Comparison of ENCODE assay signal across 8 mouse cellular contexts in genomic region chr12:73779332-73780231, GRCm38 (mm10).
DNase-seq lines count a peak whose midpoint lies in the region; ATAC-seq and TF ChIP-seq lines count a peak whose summit lies in the region.

No protein-coding gene starts in this region.

- H3K27me3 ChIP-seq in midbrain, embryonic 13.5 days, result no peaks in the 10 kb centered on the region
- H3K27me3 ChIP-seq in midbrain, embryonic 10.5 days (ENCODE audit: low read depth, poor library complexity, severe bottlenecking), result no peaks in the 10 kb centered on the region
- H3K27me3 ChIP-seq in heart, embryonic 16.5 days (ENCODE audit: control insufficient read depth, insufficient read depth, low read length), result no peaks in the 10 kb centered on the region
- H3K27me3 ChIP-seq in liver, postnatal 0 days (ENCODE audit: insufficient read depth, low read length), result no peaks in the 10 kb centered on the region
- no peaks in the 10 kb centered on the region for H3K27me3 ChIP-seq in stomach, embryonic 16.5 days (ENCODE audit: control insufficient read depth, insufficient read depth, low read length)
- H3K27me3 ChIP-seq in kidney, embryonic 14.5 days (ENCODE audit: control insufficient read depth, insufficient read depth, low read length), result no peaks in the 10 kb centered on the region

- H3K4me2 ChIP-seq in midbrain, embryonic 13.5 days (replicated peaks), result no peak overlapping the region
- no peak overlapping the region for H3K4me2 ChIP-seq in heart, embryonic 16.5 days (ENCODE audit: low read depth, low read length)
- H3K4me2 ChIP-seq in liver, postnatal 0 days (ENCODE audit: low read depth, low read length), result peak overlapping the region; percentile 64
- H3K4me2 ChIP-seq in stomach, embryonic 16.5 days (ENCODE audit: low read depth, low read length), result peak overlapping the region; percentile 33; the same call in 1 of the 2 replicates
- H3K4me2 ChIP-seq in kidney, embryonic 14.5 days (replicated peaks; ENCODE audit: low read depth, low read length), result no peak overlapping the region

- no peak overlapping the region for H3K9ac ChIP-seq in midbrain, embryonic 13.5 days (replicated peaks)
- H3K9ac ChIP-seq in heart, embryonic 16.5 days (ENCODE audit: low read length), result peak overlapping the region; percentile 49
- peak overlapping the region; percentile 50; the same call in 1 of the 2 replicates for H3K9ac ChIP-seq in liver, postnatal 0 days (replicated peaks)
- H3K9ac ChIP-seq in stomach, embryonic 16.5 days (ENCODE audit: low read length), result 0 out of 2 replicates have a peak overlapping the region, but pooled peaks have one; percentile 8
- H3K9ac ChIP-seq in kidney, embryonic 14.5 days (ENCODE audit: low read depth, low read length), result no peak overlapping the region

- no peak overlapping the region for H3K27ac ChIP-seq in midbrain, embryonic 13.5 days
- H3K27ac ChIP-seq in midbrain, embryonic 10.5 days (replicated peaks), result no peak overlapping the region
- H3K27ac ChIP-seq in heart, embryonic 16.5 days (ENCODE audit: low read length), result peak overlapping the region; percentile 80
- H3K27ac ChIP-seq in liver, postnatal 0 days (ENCODE audit: low read depth), result peak overlapping the region; percentile 92
- H3K27ac ChIP-seq in stomach, embryonic 16.5 days (ENCODE audit: low read length), result peak overlapping the region; percentile 85
- H3K27ac ChIP-seq in kidney, embryonic 14.5 days (ENCODE audit: low read depth, low read length), result no peak overlapping the region

- no peak overlapping the region for H3K4me3 ChIP-seq in midbrain, embryonic 13.5 days (replicated peaks)
- no peak overlapping the region for H3K4me3 ChIP-seq in midbrain, embryonic 10.5 days
- H3K4me3 ChIP-seq in heart, embryonic 16.5 days (ENCODE audit: low read length), result no peak overlapping the region
- H3K4me3 ChIP-seq in liver, postnatal 0 days (ENCODE audit: low read depth, low read length), result peak overlapping the region; percentile 5; the same call in 1 of the 2 replicates
- H3K4me3 ChIP-seq in stomach, embryonic 16.5 days (replicated peaks; ENCODE audit: low read length), result no peak overlapping the region
- no peak overlapping the region for H3K4me3 ChIP-seq in kidney, embryonic 14.5 days (ENCODE audit: low read length)

- peak; percentile 48 for TF ChIP-seq EP300 in liver, postnatal 0 days (IDR thresholded peaks at IDR 0.05; ENCODE audit: low read depth)

- no peak for DNase-seq in midbrain, embryonic 10.5 days (ENCODE audit: low spot score)
- DNase-seq in adrenal gland, postnatal 10 days, result peak; percentile 71
- DNase-seq in liver, postnatal 0 days, result peak; percentile 75
- DNase-seq in kidney, postnatal 14 days, result no peak

- no peaks in the 10 kb centered on the region for H3K36me3 ChIP-seq in midbrain, embryonic 13.5 days
- no peaks in the 10 kb centered on the region for H3K36me3 ChIP-seq in midbrain, embryonic 10.5 days
- H3K36me3 ChIP-seq in heart, embryonic 16.5 days (ENCODE audit: control insufficient read depth, insufficient read depth), result peaks cover 3% of the 10 kb centered on the region; the same call in 1 of the 2 replicates
- no peaks in the 10 kb centered on the region for H3K36me3 ChIP-seq in liver, postnatal 0 days (replicated peaks; ENCODE audit: insufficient read depth, low read length)
- H3K36me3 ChIP-seq in stomach, embryonic 16.5 days (ENCODE audit: control insufficient read depth, insufficient read depth, low read length), result no peaks in the 10 kb centered on the region
- no peaks in the 10 kb centered on the region for H3K36me3 ChIP-seq in kidney, embryonic 14.5 days (ENCODE audit: control insufficient read depth, insufficient read depth, low read length)

- H3K9me3 ChIP-seq in midbrain, embryonic 13.5 days, result no peaks in the 10 kb centered on the region
- no peaks in the 10 kb centered on the region for H3K9me3 ChIP-seq in midbrain, embryonic 10.5 days (replicated peaks)
- no peaks in the 10 kb centered on the region for H3K9me3 ChIP-seq in heart, embryonic 16.5 days (replicated peaks; ENCODE audit: control insufficient read depth, low read length)
- H3K9me3 ChIP-seq in liver, postnatal 0 days (ENCODE audit: low read length), result no peaks in the 10 kb centered on the region
- H3K9me3 ChIP-seq in stomach, embryonic 16.5 days (replicated peaks; ENCODE audit: control insufficient read depth, low read length), result no peaks in the 10 kb centered on the region
- H3K9me3 ChIP-seq in kidney, embryonic 14.5 days (ENCODE audit: control insufficient read depth, low read length), result no peaks in the 10 kb centered on the region

- ATAC-seq in midbrain, embryonic 13.5 days, result 0 out of 2 replicates have a peak, but pooled peaks have one; percentile 53
- ATAC-seq in heart, embryonic 16.5 days (replicated peaks; ENCODE audit: extremely low read depth, insufficient read depth, low FRiP score), result peak; percentile 23; the same call in 1 of the 2 replicates
- peak; percentile 91 for ATAC-seq in liver, postnatal 0 days
- ATAC-seq in stomach, embryonic 16.5 days (ENCODE audit: insufficient read depth, low FRiP score), result peak; percentile 71
- ATAC-seq in kidney, embryonic 14.5 days (ENCODE audit: low FRiP score, low TSS enrichment), result no peak

- no peak for TF ChIP-seq CTCF in liver, postnatal 0 days (IDR thresholded peaks at IDR 0.05; ENCODE audit: low read depth)

- no peaks in the 10 kb centered on the region for H3K4me1 ChIP-seq in midbrain, embryonic 13.5 days (replicated peaks)
- no peaks in the 10 kb centered on the region for H3K4me1 ChIP-seq in midbrain, embryonic 10.5 days
- peaks cover 49% of the 10 kb centered on the region for H3K4me1 ChIP-seq in heart, embryonic 16.5 days (ENCODE audit: control insufficient read depth, insufficient read depth, low read length)
- H3K4me1 ChIP-seq in liver, postnatal 0 days (ENCODE audit: insufficient read depth), result peaks cover 21% of the 10 kb centered on the region
- no peaks in the 10 kb centered on the region for H3K4me1 ChIP-seq in stomach, embryonic 16.5 days (ENCODE audit: control insufficient read depth, insufficient read depth, low read length)
- H3K4me1 ChIP-seq in kidney, embryonic 14.5 days (ENCODE audit: control insufficient read depth, insufficient read depth, low read length), result no peaks in the 10 kb centered on the region

- WGBS in midbrain, embryonic 13.5 days, result 71% methylated on average over 13 of the region's 13 CpGs
- WGBS in midbrain, embryonic 10.5 days, result 82% methylated on average over 13 of the region's 13 CpGs
- 43% methylated on average over 13 of the region's 13 CpGs for WGBS in heart, embryonic 16.5 days
- 15% methylated on average over 13 of the region's 13 CpGs for WGBS in liver, postnatal 0 days (ENCODE audit: insufficient replicate concordance)
- 48% methylated on average over 13 of the region's 13 CpGs for WGBS in stomach, embryonic 16.5 days
- WGBS in kidney, embryonic 14.5 days, result 40% methylated on average over 13 of the region's 13 CpGs

Comparison
In these comparisons a context has a peak if more than half of its experiments do, and no peak if none do; other contexts are left out.
1. H3K27ac ChIP-seq: peak in heart, embryonic 16.5 days (single experiment), liver, postnatal 0 days (single experiment) and stomach, embryonic 16.5 days (single experiment); none in midbrain, embryonic 13.5 days (single experiment), midbrain, embryonic 10.5 days (single experiment) and kidney, embryonic 14.5 days (single experiment).
2. H3K4me2 ChIP-seq: peak in liver, postnatal 0 days (single experiment) and stomach, embryonic 16.5 days (single experiment); none in midbrain, embryonic 13.5 days (single experiment), heart, embryonic 16.5 days (single experiment) and kidney, embryonic 14.5 days (single experiment).
3. H3K9ac ChIP-seq: peak in heart, embryonic 16.5 days (single experiment), liver, postnatal 0 days (single experiment) and stomach, embryonic 16.5 days (single experiment); none in midbrain, embryonic 13.5 days (single experiment) and kidney, embryonic 14.5 days (single experiment).
4. DNase-seq: peak in adrenal gland, postnatal 10 days (single experiment) and liver, postnatal 0 days (single experiment); none in midbrain, embryonic 10.5 days (single experiment) and kidney, postnatal 14 days (single experiment).